Mouse (Mus musculus) stomach, embryonic 14.5 days (tissue): ENCODE data around the gene Olfr38. TPM values are rescaled to one million over a fixed set of nuclear protein-coding genes. Genes with fewer than 3 reads are reported as not detected.
A peak's percentile ranks its signal among the peaks of the same experiment; 100 is the strongest.

ENCODE experiments used
- ATAC-seq: fragments of 200-750 bp; cut with Nextera tagmentation; 2 replicates; pipeline ENCODE4 v1.8.0; 2017; ENCODE audit warnings: low read depth, moderate TSS enrichment; ENCODE audit not compliant: insufficient number of reproducible peaks, insufficient read depth, low FRiP score
- H3K27ac ChIP-seq: fragments of 300-500 bp; sonication (generic); 2 replicates; pipeline ENCODE4 v1.5.1; 2014; ENCODE audit warnings: mild to moderate bottlenecking, low read length, moderate library complexity, mixed read lengths
- H3K27me3 ChIP-seq: fragments of 300-500 bp; sonication (generic); 2 replicates; pipeline ENCODE4 v1.6.1; 2014; ENCODE audit warnings: low read length, control low read depth, mixed read lengths; ENCODE audit not compliant: control insufficient read depth, insufficient read depth
- H3K36me3 ChIP-seq: fragments of 300-500 bp; sonication (generic); 2 replicates; pipeline ENCODE4 v1.6.1; 2014; ENCODE audit warnings: mild to moderate bottlenecking, control low read depth, low read length, moderate library complexity, mixed read lengths; ENCODE audit not compliant: control insufficient read depth, insufficient read depth
- H3K4me1 ChIP-seq: fragments of 300-500 bp; sonication (generic); 2 replicates; pipeline ENCODE4 v1.6.1; 2014; ENCODE audit warnings: low read length, control low read depth, mixed read lengths; ENCODE audit not compliant: control insufficient read depth, insufficient read depth
- H3K4me2 ChIP-seq: fragments of 300-500 bp; sonication (generic); replicated peaks from 2 replicates; pipeline ENCODE4 v1.6.1; 2014; ENCODE audit warnings: low read depth, low read length, control low read depth
- H3K4me3 ChIP-seq: fragments of 300-500 bp; sonication (generic); 2 replicates; pipeline ENCODE4 v1.5.1; 2014; ENCODE audit warnings: low read depth, low read length, control low read depth
- H3K9ac ChIP-seq: fragments of 300-500 bp; sonication (generic); replicated peaks from 2 replicates; pipeline ENCODE4 v1.6.1; 2014; ENCODE audit warnings: low read depth, mild to moderate bottlenecking, control low read depth, low read length, moderate library complexity, mixed read lengths
- H3K9me3 ChIP-seq: fragments of 300-500 bp; sonication (generic); 2 replicates; pipeline ENCODE4 v1.6.1; 2016; ENCODE audit warnings: low read depth, low read length, control low read depth; ENCODE audit not compliant: control insufficient read depth
- WGBS: fragments of 180-500 bp; shearing (Covaris S2); extraction: QIAGEN DNeasy Blood & Tissue Kit; methylation state at CpG from one replicate; pipeline ENCODE4 v1.1.7; 2014; 5-methylcytosine and 5-hydroxymethylcytosine counted together
- polyA plus RNA-seq: library from polyadenylated mRNA; unstranded; fragments of >200 nt; fragmentation: Nextera tagmentation; extraction: Ambion mirVana; gene quantifications from 2 replicates; pipeline ENCODE4 v1.2.1, GENCODE M21; 2014

Olfr38 gene
- not detected in 2 replicates for polyA plus RNA-seq

DNA sequence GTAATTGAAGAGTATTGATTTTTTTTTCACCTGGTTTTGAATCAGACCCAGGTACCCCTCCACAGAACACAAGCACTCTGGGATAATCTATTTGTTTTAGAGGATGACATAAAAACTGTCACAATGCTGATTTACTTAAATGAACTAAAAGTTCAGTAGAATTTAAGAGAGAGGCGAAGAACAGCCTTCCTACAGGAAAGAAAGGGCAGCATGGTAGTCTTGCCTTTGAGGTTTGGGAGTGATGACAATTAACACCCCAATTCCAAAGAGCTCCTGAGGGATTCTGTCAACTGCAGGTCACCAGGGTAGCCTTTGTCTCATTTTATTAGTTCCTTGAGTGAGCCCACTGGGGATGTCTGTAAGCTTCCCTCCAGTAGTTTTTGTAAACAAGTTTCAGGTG lies at the start of gene Olfr38:
Gene Olfr38, plus strand, starts transcription at position 301 of the 400 bp plus-strand sequence.
- ATAC-seq, result no peak
- no peaks in the 10 kb centered on the region for H3K27me3 ChIP-seq
- WGBS, result 71% methylated on average over 1 of the region's 1 CpGs
- no peak within 1 kb of the TSS for H3K9ac ChIP-seq
- no peak within 1 kb of the TSS for H3K4me3 ChIP-seq
- H3K9me3 ChIP-seq, result no peaks in the 10 kb centered on the region
- H3K36me3 ChIP-seq, result no peaks in the 10 kb centered on the region
- no peak within 1 kb of the TSS for H3K4me2 ChIP-seq
- H3K4me1 ChIP-seq, result no peaks in the 10 kb centered on the region
- no peak within 1 kb of the TSS for H3K27ac ChIP-seq

- Histone ChIP-seq H3K36me3 (no peaks in the 10 kb centered on the region), H3K4me2 (peak within 1 kb of the TSS; percentile 65), H3K27me3 (no peaks in the 10 kb centered on the region), H3K9me3 (no peaks in the 10 kb centered on the region), H3K4me1 (peaks cover 7% of the 10 kb centered on the region), H3K4me3 (peak within 1 kb of the TSS; percentile 76), H3K9ac (peak within 1 kb of the TSS; percentile 82), H3K27ac (peak within 1 kb of the TSS; percentile 89)
- peak; percentile 100 for ATAC-seq
- under 1% methylated on average over 28 of the region's 28 CpGs for WGBS
Observed at GRCm38 (mm10) chr6:42709291-42710211, 46.7 kb upstream of the Olfr38 start, which contains the start of gene Tcaf1. TSS of gene Tcaf1 (minus strand) at chr6:42710088.

GRCm38 (mm10) chr6:42714668-42715067 lies 41.5 kb upstream of the Olfr38 start:
- Histone ChIP-seq H3K4me1 (no peaks in the 10 kb centered on the region), H3K4me2 (no peak overlapping the region), H3K4me3 (no peak overlapping the region), H3K36me3 (no peaks in the 10 kb centered on the region), H3K9me3 (no peaks in the 10 kb centered on the region), H3K9ac (no peak overlapping the region), H3K27me3 (no peaks in the 10 kb centered on the region), H3K27ac (no peak overlapping the region)
- ATAC-seq, result no peak
- WGBS, result 65% methylated on average over 8 of the region's 8 CpGs

DNA sequence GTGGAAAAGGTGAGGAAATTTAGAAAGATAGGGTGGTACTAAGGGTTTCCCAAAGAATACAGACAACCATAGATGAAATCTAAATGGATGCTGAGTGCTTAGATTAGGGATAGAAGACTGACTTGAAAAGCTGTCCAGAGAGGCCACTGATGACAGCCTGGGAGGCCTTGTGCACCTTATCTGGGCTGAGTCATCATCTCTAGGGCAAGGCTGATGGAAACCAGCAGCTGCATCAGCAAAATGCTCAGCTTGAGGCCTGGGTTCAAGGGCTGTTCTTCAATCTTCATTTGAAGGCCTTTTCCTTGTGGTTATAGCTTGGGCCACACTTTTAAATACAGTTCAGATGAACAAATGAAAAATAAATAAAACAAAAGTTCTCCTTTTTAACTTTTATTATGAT lies 38.2 kb upstream of the Olfr38 start:
- no peaks in the 10 kb centered on the region for H3K4me1 ChIP-seq
- no peaks in the 10 kb centered on the region for H3K27me3 ChIP-seq
- H3K36me3 ChIP-seq, result no peaks in the 10 kb centered on the region
- H3K9me3 ChIP-seq, result no peaks in the 10 kb centered on the region
- no peak overlapping the region for H3K27ac ChIP-seq
- H3K9ac ChIP-seq, result no peak overlapping the region
- H3K4me2 ChIP-seq, result no peak overlapping the region
- no peak overlapping the region for H3K4me3 ChIP-seq
- no peak for ATAC-seq

DNA sequence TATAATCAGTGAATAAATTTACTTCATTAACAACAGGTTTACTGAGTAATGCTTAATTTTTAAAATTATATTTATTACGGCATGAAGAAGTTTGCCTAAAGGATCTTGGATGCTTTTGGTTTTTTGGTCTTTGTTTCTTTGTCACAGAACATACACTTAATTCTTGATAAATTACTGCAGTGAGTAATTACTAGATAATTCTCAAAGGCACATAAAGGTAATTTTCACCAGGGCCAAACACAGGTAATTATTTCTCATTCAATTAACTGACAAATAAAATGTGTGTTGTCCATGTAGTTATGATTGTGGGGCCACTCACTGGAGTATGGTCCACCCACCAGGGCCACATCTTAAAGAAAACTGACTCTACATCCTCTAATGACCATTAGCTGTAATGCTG lies 17.1 kb upstream of the Olfr38 start, which contains the start of gene Olfr453:
Gene Olfr453, plus strand, starts transcription at position 301 of the 400 bp plus-strand sequence.
- WGBS, result 97% methylated on average over 1 of the region's 1 CpGs

GRCm38 (mm10) chr6:42742303-42742702 lies 13.9 kb upstream of the Olfr38 start:
- WGBS, result 64% methylated on average over 5 of the region's 5 CpGs
- H3K9ac ChIP-seq, result no peak overlapping the region
- H3K9me3 ChIP-seq, result no peaks in the 10 kb centered on the region
- H3K36me3 ChIP-seq, result no peaks in the 10 kb centered on the region
- no peak for ATAC-seq
- H3K27me3 ChIP-seq, result no peaks in the 10 kb centered on the region
- no peaks in the 10 kb centered on the region for H3K4me1 ChIP-seq
- no peak overlapping the region for H3K27ac ChIP-seq
- H3K4me3 ChIP-seq, result no peak overlapping the region
- no peak overlapping the region for H3K4me2 ChIP-seq

More for the DNA sequence above, 17.1 kb upstream of the Olfr38 start, which contains the start of gene Olfr453:
- no peak within 1 kb of the TSS for H3K27ac ChIP-seq
- no peak within 1 kb of the TSS for H3K4me2 ChIP-seq
- H3K4me3 ChIP-seq, result no peak within 1 kb of the TSS
- no peaks in the 10 kb centered on the region for H3K9me3 ChIP-seq
- no peak within 1 kb of the TSS for H3K9ac ChIP-seq
- H3K4me1 ChIP-seq, result no peaks in the 10 kb centered on the region
- no peaks in the 10 kb centered on the region for H3K27me3 ChIP-seq
- no peak for ATAC-seq
- H3K36me3 ChIP-seq, result no peaks in the 10 kb centered on the region

GRCm38 (mm10) chr6:42747846-42748245 lies 8.4 kb upstream of the Olfr38 start:
- Histone ChIP-seq H3K4me3 (no peak overlapping the region), H3K9ac (no peak overlapping the region), H3K9me3 (no peaks in the 10 kb centered on the region), H3K36me3 (no peaks in the 10 kb centered on the region), H3K27me3 (no peaks in the 10 kb centered on the region), H3K4me2 (no peak overlapping the region), H3K4me1 (no peaks in the 10 kb centered on the region), H3K27ac (no peak overlapping the region)
- ATAC-seq, result no peak

DNA sequence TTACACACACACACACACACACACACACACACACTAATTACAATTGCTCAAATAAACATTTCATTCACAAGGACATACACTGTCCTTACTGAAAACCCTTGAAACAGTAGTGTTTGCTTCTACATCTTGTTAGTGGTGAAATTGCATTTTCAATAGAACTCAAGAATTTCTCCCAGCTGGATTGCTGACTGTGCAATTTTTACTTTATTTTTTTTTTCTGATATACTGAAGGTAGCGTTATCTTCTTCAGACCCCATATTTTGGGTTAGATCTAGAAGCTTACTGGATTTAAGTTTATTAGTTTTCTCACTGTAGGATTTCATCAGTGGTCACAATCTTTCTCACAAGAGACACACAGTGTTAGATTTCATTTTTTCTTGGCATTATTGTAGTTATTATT lies 20.9 kb downstream of the Olfr38 start:
- Histone ChIP-seq H3K27me3 (no peaks in the 10 kb centered on the region), H3K4me2 (no peak overlapping the region), H3K9ac (no peak overlapping the region), H3K36me3 (no peaks in the 10 kb centered on the region), H3K4me3 (no peak overlapping the region), H3K27ac (no peak overlapping the region), H3K4me1 (no peaks in the 10 kb centered on the region), H3K9me3 (no peaks in the 10 kb centered on the region)
- no peak for ATAC-seq
- WGBS, result 92% methylated on average over 1 of the region's 1 CpGs
